Mouse (Mus musculus) bone marrow macrophage, adult 2 months (primary cell): ENCODE measurements around the gene Rapgef1.

Experiments
- CTCF ChIP-seq: IDR thresholded peaks from 2 replicates; pipeline ENCODE4 v1.5.1; 2012; ENCODE audit warnings: low read depth, mild to moderate bottlenecking, low read length, moderate library complexity
- POLR2A ChIP-seq: IDR thresholded peaks from 2 replicates; pipeline ENCODE4 v1.6.1; 2012; ENCODE audit warnings: mild to moderate bottlenecking, low read depth, low read length, borderline replicate concordance

DNA sequence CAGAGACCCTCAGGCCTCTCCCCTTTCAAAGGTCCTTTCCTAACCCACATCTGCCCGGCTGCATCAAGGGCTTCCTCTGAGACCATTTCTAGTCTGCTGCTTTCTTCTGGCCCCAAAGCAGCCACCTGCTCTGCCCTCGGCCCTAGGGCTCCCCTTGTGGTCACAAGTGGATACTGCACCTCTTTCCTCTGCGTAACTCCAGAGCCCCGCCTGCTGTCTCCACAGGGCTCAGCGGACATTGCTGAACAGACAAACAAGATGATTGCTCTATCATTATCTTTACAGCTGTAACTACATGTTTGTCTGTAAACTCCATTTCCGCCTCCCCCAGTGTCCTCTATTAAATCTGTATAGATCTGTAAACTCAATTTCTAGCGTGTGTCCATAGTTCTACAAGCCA lies 37.1 kb upstream of the Rapgef1 start:
- TF ChIP-seq CTCF (peak; percentile 97), POLR2A (no peak)
